Mouse (Mus musculus): Measurements from ENCODE around the gene Ewsr1. TPM values are rescaled to one million over a fixed set of nuclear protein-coding genes. Genes with fewer than 3 reads are reported as not detected.

Gene Ewsr1
- polyA plus RNA-seq, 1 experiment, result 769 TPM

DNA sequence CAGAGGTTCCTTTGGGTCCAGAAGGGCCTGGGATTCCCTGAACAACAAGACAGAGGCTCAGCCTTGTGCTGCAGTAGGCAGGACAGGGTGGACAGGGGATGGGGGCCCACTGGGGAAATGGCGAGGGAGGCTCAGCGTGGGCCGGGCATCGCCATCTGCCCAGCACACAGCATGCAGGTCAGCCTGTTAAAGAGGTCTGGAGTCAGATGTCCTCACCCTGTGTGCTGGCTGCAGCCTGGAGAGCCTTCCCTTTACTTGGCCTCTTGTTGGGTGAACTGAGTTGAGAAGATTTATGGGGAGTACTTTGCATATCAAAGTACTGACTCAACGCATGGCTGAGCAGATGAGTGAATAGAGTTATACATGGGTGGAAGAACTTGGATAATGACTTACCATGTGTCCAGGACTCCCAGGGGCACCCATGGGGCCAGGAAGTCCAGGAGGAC lies 30.0 kb upstream of the Ewsr1 start:
- H3K4me3 ChIP-seq (ENCODE audit: insufficient read depth, low read length), result no peak overlapping the region
- 0 out of 2 replicates have a peak, but pooled peaks cover 2% of the 10 kb centered on the region for H3K4me1 ChIP-seq (ENCODE audit: control insufficient read depth, insufficient read depth, low read length)
- TF ChIP-seq POLR2A (IDR thresholded peaks at IDR 0.05; ENCODE audit: low read depth, low read length), result no peak
- no peak for TF ChIP-seq CTCF (IDR thresholded peaks at IDR 0.05; ENCODE audit: borderline replicate concordance, insufficient read depth, low read length)
- H3K27ac ChIP-seq (ENCODE audit: insufficient read depth, low read length), result no peak overlapping the region; the same call in 1 of the 2 replicates

DNA sequence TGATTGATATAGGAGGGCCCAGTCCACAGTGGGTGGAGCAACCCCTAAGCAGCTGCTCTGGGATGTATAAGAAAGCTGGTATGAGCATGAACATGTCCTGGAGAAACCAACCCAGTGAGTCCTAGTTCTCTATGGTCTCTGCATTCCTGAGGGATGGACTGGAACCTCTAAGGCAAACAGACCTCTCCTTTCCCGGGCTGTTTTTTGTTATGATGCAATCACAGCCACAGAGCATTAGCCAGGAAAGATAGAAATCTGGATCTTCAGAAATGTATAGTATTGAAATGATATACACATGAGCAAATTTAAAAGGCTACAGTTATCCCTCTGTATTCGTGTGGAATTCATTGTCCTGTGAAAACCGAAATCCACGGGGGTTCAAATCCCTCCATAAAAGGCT lies 26.6 kb upstream of the Ewsr1 start:
- TF ChIP-seq POLR2A (IDR thresholded peaks at IDR 0.05; ENCODE audit: low read depth, low read length) (no peak), CTCF (IDR thresholded peaks at IDR 0.05; ENCODE audit: borderline replicate concordance, insufficient read depth, low read length) (no peak)
- Histone ChIP-seq H3K4me1 (ENCODE audit: control insufficient read depth, insufficient read depth, low read length) (0 out of 2 replicates have a peak, but pooled peaks cover 2% of the 10 kb centered on the region), H3K27ac (ENCODE audit: insufficient read depth, low read length) (peak overlapping the region; percentile 43; the same call in 1 of the 2 replicates), H3K4me3 (ENCODE audit: insufficient read depth, low read length) (no peak overlapping the region)

DNA sequence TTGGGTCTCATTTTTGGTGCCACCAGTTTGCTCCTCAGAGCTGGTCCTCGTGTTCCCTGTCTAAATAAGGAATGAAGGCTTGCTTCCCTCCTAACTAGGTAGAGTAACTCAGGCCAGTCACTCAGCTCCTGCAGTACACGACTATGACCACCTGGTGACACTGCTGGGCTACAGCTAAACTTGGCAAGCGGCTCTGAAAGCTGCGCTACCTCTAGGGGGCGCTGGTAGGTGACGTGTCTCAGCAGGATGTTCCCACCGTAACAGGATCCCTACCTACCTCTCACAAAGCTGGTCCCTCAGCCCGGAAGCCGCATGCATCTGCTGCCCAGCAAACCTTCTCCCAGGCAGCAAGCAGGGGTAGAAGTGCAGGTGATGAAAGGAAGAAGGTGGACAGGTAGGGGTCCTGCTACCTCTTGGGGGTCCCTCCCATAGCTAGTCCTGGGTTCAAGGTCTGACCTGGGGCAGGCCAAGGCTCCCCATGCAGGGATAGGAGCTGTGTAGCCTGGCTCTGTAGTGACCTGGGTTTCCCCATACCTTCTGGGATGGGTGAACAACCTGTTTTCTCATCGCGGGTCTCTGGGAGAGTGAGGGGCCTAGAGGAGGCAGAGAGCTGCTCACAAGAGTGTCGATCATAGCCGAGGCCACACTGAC lies 16.0 kb upstream of the Ewsr1 start:
- H3K27ac ChIP-seq (ENCODE audit: insufficient read depth, low read length), result no peak overlapping the region
- no peaks in the 10 kb centered on the region for H3K4me1 ChIP-seq (ENCODE audit: control insufficient read depth, insufficient read depth, low read length)
- H3K4me3 ChIP-seq (ENCODE audit: insufficient read depth, low read length), result no peak overlapping the region
- TF ChIP-seq POLR2A (IDR thresholded peaks at IDR 0.05; ENCODE audit: low read depth, low read length) (no peak), CTCF (IDR thresholded peaks at IDR 0.05; ENCODE audit: borderline replicate concordance, insufficient read depth, low read length) (peak; percentile 100)

DNA sequence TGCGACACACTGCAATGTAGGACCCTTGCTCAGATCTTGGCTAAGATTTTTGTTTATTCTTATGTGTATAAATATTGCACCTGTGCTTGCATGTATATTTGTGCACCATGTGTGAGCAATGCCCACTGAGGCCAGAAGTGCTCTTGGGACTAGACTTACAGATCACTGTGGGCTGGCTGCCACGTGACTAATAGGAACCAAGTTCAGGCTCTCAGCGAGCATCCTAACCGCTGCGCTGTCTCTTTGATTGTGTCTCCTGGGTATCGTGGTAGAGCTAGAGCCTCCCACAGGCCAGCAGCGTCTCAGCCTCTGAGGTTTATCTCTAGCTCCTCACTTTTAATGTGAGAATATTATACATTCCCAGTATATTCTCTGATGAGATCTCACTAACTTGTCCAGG lies 14.6 kb upstream of the Ewsr1 start:
- Histone ChIP-seq H3K27ac (ENCODE audit: insufficient read depth, low read length) (no peak overlapping the region), H3K4me3 (ENCODE audit: insufficient read depth, low read length) (no peak overlapping the region), H3K4me1 (ENCODE audit: control insufficient read depth, insufficient read depth, low read length) (no peaks in the 10 kb centered on the region)
- TF ChIP-seq CTCF (IDR thresholded peaks at IDR 0.05; ENCODE audit: borderline replicate concordance, insufficient read depth, low read length) (no peak), POLR2A (IDR thresholded peaks at IDR 0.05; ENCODE audit: low read depth, low read length) (no peak)

DNA sequence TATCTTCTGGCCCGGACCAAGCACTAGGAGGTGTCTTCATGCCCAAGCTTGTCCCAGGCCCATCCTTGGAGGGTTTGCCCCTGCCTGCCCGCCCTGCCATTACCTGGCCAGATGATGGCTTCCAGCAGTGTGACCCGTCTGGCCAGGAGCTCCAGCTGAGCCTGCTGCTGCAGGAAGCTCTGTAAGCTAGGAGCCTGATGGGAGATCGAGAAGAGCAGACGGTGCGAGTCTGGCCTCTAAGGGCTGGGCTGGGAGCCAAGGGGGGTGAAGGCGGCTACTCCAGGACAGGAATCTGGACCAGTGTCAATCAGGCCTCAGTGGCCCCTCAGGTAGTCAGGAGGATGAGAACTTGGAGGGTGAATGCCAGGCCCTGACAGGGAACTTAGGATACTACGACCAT lies 10.4 kb upstream of the Ewsr1 start:
- H3K4me3 ChIP-seq (ENCODE audit: insufficient read depth, low read length), result no peak overlapping the region
- no peaks in the 10 kb centered on the region for H3K4me1 ChIP-seq (ENCODE audit: control insufficient read depth, insufficient read depth, low read length)
- no peak for TF ChIP-seq POLR2A (IDR thresholded peaks at IDR 0.05; ENCODE audit: low read depth, low read length)
- TF ChIP-seq CTCF (IDR thresholded peaks at IDR 0.05; ENCODE audit: borderline replicate concordance, insufficient read depth, low read length), result no peak
- H3K27ac ChIP-seq (ENCODE audit: insufficient read depth, low read length), result no peak overlapping the region

DNA sequence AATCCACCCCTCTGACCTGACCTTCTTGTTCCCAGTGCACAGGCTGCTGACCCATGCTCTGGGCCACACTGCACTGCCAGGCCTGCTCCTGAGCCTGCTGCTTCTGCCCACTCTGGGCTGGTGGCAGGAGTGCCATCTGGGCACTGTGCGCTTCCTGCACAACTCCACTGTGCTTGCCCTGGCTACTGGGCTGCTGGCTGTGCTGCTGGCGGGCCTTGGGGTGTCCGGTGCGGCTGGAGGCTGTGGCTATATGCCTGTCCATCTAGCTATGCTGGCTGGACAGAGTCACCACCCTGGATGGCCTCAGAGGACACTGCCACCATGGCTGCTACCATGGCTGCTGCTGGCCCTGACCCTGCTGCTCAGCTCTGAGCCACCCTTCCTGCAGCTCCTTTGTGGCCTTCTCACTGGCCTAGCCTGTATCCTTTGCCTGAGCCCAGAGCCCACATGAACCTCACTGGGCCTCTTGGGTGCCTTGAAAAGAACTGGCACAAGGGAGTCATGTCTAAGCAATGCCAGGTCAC lies 5.0 kb upstream of the Ewsr1 start:
- TF ChIP-seq POLR2A (IDR thresholded peaks at IDR 0.05; ENCODE audit: low read depth, low read length) (no peak), CTCF (IDR thresholded peaks at IDR 0.05; ENCODE audit: borderline replicate concordance, insufficient read depth, low read length) (no peak)
- 0 out of 2 replicates have a peak, but pooled peaks cover 2% of the 10 kb centered on the region for H3K4me1 ChIP-seq (ENCODE audit: control insufficient read depth, insufficient read depth, low read length)
- no peak overlapping the region for H3K4me3 ChIP-seq (ENCODE audit: insufficient read depth, low read length)
- no peak overlapping the region for H3K27ac ChIP-seq (ENCODE audit: insufficient read depth, low read length)

DNA sequence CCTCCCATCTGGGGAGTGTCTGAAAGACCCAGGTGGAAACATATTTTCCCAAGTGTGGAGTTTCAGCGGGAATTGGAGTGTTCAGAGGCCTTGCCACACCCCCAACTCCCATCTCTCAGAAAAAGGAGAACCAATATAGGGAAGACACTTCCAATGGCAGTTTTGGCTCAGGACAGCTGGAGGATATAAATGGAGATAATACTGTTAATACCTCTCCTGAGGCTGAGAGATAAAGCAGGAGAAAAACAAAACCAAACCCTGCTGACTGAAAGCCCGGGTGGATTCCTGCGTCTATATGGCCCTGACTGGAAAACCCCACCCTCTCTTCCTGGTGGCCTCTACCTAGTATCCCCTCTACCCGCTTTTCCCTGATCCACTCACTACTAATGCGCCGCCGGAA lies 3.3 kb upstream of the Ewsr1 start:
- no peak overlapping the region for H3K27ac ChIP-seq (ENCODE audit: insufficient read depth, low read length)
- TF ChIP-seq POLR2A (IDR thresholded peaks at IDR 0.05; ENCODE audit: low read depth, low read length) (no peak), CTCF (IDR thresholded peaks at IDR 0.05; ENCODE audit: borderline replicate concordance, insufficient read depth, low read length) (no peak)
- H3K4me1 ChIP-seq (ENCODE audit: control insufficient read depth, insufficient read depth, low read length), result 0 out of 2 replicates have a peak, but pooled peaks cover 2% of the 10 kb centered on the region
- H3K4me3 ChIP-seq (ENCODE audit: insufficient read depth, low read length), result no peak overlapping the region

DNA sequence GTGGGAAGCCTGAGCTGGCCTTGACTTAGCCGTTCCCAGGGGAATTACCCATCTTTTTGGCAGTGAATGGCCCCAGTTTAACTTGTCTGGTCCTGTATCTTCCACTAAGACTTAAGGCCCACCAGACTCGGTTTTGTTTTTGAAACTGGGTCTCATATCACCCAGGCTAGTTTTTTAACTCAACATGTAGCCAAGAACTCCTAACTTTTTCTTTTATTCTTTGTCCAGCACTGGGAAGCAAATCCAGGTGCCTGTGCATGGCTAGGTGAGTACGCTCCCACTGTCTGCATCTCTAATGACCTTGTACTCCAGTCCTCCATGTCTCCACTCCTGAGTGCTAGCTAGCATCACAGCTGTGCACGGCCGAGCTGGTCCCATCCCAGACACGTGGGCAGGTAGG lies 2.6 kb upstream of the Ewsr1 start:
- TF ChIP-seq POLR2A (IDR thresholded peaks at IDR 0.05; ENCODE audit: low read depth, low read length) (no peak), CTCF (IDR thresholded peaks at IDR 0.05; ENCODE audit: borderline replicate concordance, insufficient read depth, low read length) (no peak)
- no peak overlapping the region for H3K4me3 ChIP-seq (ENCODE audit: insufficient read depth, low read length)
- H3K4me1 ChIP-seq (ENCODE audit: control insufficient read depth, insufficient read depth, low read length), result 0 out of 2 replicates have a peak, but pooled peaks cover 2% of the 10 kb centered on the region
- H3K27ac ChIP-seq (ENCODE audit: insufficient read depth, low read length), result no peak overlapping the region

DNA sequence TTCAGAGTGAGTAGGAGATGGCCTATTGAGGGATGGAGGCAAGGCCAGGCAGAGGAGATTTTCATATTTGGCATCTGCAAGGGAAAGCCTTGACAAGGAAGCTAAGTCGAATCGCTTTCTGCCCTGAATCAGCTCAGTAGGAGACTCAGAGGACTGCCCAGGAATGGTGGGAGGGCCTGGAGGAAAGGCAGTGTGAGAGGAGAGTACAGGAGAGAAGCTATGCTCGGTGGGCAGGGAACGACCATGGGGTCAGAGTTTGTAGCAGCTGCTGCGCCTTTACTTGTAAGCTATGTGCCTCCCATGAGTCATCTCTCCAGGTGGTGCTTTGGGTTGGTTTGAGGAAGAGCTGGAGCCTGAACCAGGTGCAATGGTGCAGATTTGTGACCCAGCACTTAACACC lies 1.7 kb upstream of the Ewsr1 start:
- Histone ChIP-seq H3K27ac (ENCODE audit: insufficient read depth, low read length) (no peak overlapping the region), H3K4me3 (ENCODE audit: insufficient read depth, low read length) (no peak overlapping the region), H3K4me1 (ENCODE audit: control insufficient read depth, insufficient read depth, low read length) (0 out of 2 replicates have a peak, but pooled peaks cover 2% of the 10 kb centered on the region)
- TF ChIP-seq CTCF (IDR thresholded peaks at IDR 0.05; ENCODE audit: borderline replicate concordance, insufficient read depth, low read length) (no peak), POLR2A (IDR thresholded peaks at IDR 0.05; ENCODE audit: low read depth, low read length) (no peak)

DNA sequence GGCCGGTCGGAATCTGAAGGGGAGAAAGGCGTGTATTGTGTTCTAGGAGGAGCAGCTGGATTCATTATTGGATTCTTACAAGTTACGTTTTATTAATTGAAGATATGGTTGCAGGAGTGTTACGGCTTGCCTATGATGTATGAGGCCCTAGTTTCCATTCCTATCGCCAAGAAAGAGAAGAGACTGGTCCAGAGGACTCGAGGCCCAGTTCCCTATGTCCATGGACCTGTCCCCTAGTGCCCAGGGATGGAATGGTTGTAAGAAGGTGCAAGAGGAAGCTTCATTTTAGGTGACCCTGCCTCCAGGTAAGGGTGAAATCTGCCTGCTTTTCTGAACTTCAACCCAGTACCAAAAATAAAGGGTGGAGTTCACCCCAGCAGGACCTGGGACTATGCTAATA lies 1.2 kb upstream of the Ewsr1 start:
- Histone ChIP-seq H3K4me3 (ENCODE audit: insufficient read depth, low read length) (peak overlapping the region; percentile 89), H3K4me1 (ENCODE audit: control insufficient read depth, insufficient read depth, low read length) (0 out of 2 replicates have a peak, but pooled peaks cover 2% of the 10 kb centered on the region), H3K27ac (ENCODE audit: insufficient read depth, low read length) (peak overlapping the region; percentile 99)
- no peak for TF ChIP-seq CTCF (IDR thresholded peaks at IDR 0.05; ENCODE audit: borderline replicate concordance, insufficient read depth, low read length)
- TF ChIP-seq POLR2A (IDR thresholded peaks at IDR 0.05; ENCODE audit: low read depth, low read length), result no peak

Data from embryonic fibroblast, embryonic 13.5 days (primary cell).